Comparison of ENCODE assay signal across 9 mouse cellular contexts in the genomic region with DNA sequence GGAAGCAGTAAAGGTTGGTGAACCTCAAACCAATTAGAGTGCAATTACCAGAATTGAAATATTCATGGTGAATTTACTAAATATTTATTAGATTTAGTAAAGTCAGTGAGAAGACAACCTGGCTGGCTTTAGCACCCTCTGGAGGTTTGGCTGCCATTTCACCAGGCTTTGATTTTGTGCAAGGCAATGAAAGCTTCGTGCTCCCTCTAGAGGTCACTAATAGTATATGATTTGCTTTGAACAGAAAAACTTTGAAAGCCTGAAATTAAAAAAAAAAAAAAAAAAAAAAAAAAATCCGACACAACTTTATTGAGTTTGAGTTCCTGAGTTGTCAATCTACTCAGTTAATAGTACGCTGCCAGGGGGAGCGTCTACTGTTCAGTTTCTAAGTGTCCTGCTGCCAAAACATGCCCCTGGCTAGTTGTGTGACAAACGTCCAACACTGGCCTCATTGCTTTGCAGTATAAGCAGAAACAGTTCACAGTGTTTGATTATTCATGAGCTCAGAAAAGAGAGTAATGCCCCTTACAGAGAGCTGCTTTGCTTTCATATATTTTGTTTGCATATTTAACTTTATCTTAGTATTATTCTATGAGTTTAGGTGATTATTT. TPM values are rescaled to one million over a fixed set of nuclear protein-coding genes. Genes with fewer than 3 reads are reported as not detected.
DNase-seq lines count a peak whose midpoint lies in the region; ATAC-seq and TF ChIP-seq lines count a peak whose summit lies in the region.
"Had no signal": no experiment of that assay in that cellular context is flagged by ENCODE, and none has a peak within 500 bp of the region (broad histone marks: within the 10 kb centered on the region; RNA-seq: fewer than 3 reads in every experiment).

No protein-coding gene starts in this region.

- peak; percentile 50 to 99 for TF ChIP-seq CTCF in CH12.LX (conservative IDR thresholded peaks at IDR 0.05 in 1 of 2, IDR thresholded peaks at IDR 0.05 in 1 of 2; ENCODE audit: low read depth in 2 of 2, low read length in 2 of 2)

- TF ChIP-seq POLR2A in CH12.LX (IDR thresholded peaks at IDR 0.05; ENCODE audit: low read depth, low read length): no peak

- DNase-seq in CH12.LX (ENCODE audit: extremely low read depth): peak; percentile 80
- DNase-seq in adipocyte (ENCODE audit: low spot score): peak; percentile 92
- peak; percentile 36 for DNase-seq in gastrocnemius, postnatal 10 days
- DNase-seq in kidney, adult 8-10 months: peak; percentile 54 to 60
- peak; percentile 60 to 63 for DNase-seq in lung, adult 18-20 months
- DNase-seq in ovary, postnatal 14 days (ENCODE audit: low spot score): peak; percentile 40
- DNase-seq in thymus, postnatal 25 days: peak; percentile 52

- no peak overlapping the region for H3K27ac ChIP-seq in CH12.LX (ENCODE audit: insufficient read depth, low read depth)
- H3K27ac ChIP-seq: stomach, embryonic 15.5 days had no signal

- peaks cover 2 to 3% of the 10 kb centered on the region in 2 experiments for H3K36me3 ChIP-seq in CH12.LX (replicated peaks in 1 of 2; ENCODE audit: control insufficient read depth in 1 of 2, insufficient read depth in 1 of 2, low read length in 1 of 2)
- H3K36me3 ChIP-seq: stomach, embryonic 15.5 days had no signal

- H3K4me1 ChIP-seq in CH12.LX (ENCODE audit: control insufficient read depth in 1 of 2, insufficient read depth in 2 of 2): peaks cover 0 to 10% of the 10 kb centered on the region in 2 experiments; a peak in 2 of 4 replicates
- H3K4me1 ChIP-seq: stomach, embryonic 15.5 days had no signal

- TF ChIP-seq RAD21 in CH12.LX (IDR thresholded peaks at IDR 0.05; ENCODE audit: low read depth, low read length): peak; percentile 93

- H3K79me2 ChIP-seq in CH12.LX (replicated peaks; ENCODE audit: control insufficient read depth, extremely low read depth, insufficient read depth, poor library complexity, severe bottlenecking): no peaks in the 10 kb centered on the region

- H3K4me2 ChIP-seq in CH12.LX (ENCODE audit: insufficient read depth, low read depth, poor library complexity, severe bottlenecking): no peak overlapping the region
- H3K4me2 ChIP-seq: stomach, embryonic 15.5 days had no signal

- no peaks in the 10 kb centered on the region for H3K27me3 ChIP-seq in CH12.LX (replicated peaks)
- H3K27me3 ChIP-seq: stomach, embryonic 15.5 days had no signal

- ATAC-seq in common myeloid progenitor, adult 5-6 weeks (replicated peaks; ENCODE audit: low read depth, poor library complexity, severe bottlenecking): peak; percentile 97

- no peak overlapping the region for H3K4me3 ChIP-seq in CH12.LX (replicated peaks in 1 of 3; ENCODE audit: low read depth in 2 of 3, low read length in 2 of 3, poor library complexity in 1 of 3)
- H3K4me3 ChIP-seq: stomach, embryonic 15.5 days had no signal

- in situ Hi-C loops in CH12.LX (cut with MboI; ENCODE audit: low pct_ligation_motif_present, low pct_unique_long_range_greater_than_20kb, low sequenced_read_pairs): loop anchor here (25.0 kb wide), 2 partner anchors 465 to 690 kb away; a partner anchor contains a TSS

- TF ChIP-seq EP300 in CH12.LX (IDR thresholded peaks at IDR 0.05; ENCODE audit: low read length): no peak

- dilution Hi-C loops in CH12.LX (cut with MboI; ENCODE audit: extremely low pct_ligation_motif_present, extremely low pct_unique_long_range_greater_than_20kb, low sequenced_read_pairs): no loop called here

- no peak overlapping the region for H3K9ac ChIP-seq in CH12.LX (ENCODE audit: insufficient read depth, low read depth)
- H3K9ac ChIP-seq: stomach, embryonic 15.5 days had no signal

- no peaks in the 10 kb centered on the region for H3K9me3 ChIP-seq in CH12.LX (replicated peaks; ENCODE audit: low read length)
- H3K9me3 ChIP-seq: stomach, embryonic 15.5 days had no signal

TF ChIP-seq in CH12.LX, 34 proteins besides CTCF, POLR2A, EP300 and RAD21:
- TF ChIP-seq NELFE (IDR thresholded peaks at IDR 0.05; ENCODE audit: low read depth, low read length) (peak; percentile 62; the same call in 1 of the 2 replicates), CHD2 (IDR thresholded peaks at IDR 0.05; ENCODE audit: low read length) (no peak), MAX (IDR thresholded peaks at IDR 0.05; ENCODE audit: low read length) (no peak), USF1 (IDR thresholded peaks at IDR 0.05; ENCODE audit: low read depth, low read length) (no peak), TCF12 (IDR thresholded peaks at IDR 0.05; ENCODE audit: low read depth, low read length) (no peak), NRF1 (IDR thresholded peaks at IDR 0.05; ENCODE audit: low read depth, low read length) (no peak), POLR2AphosphoS2 (IDR thresholded peaks at IDR 0.05; ENCODE audit: low read depth, low read length) (no peak), HCFC1 (IDR thresholded peaks at IDR 0.05; ENCODE audit: low read depth, low read length) (peak; percentile 36; the same call in 1 of the 2 replicates), ELF1 (IDR thresholded peaks at IDR 0.05; ENCODE audit: low read depth, low read length) (0 out of 2 replicates have a peak, but pooled peaks have one; percentile 19), JUND (conservative IDR thresholded peaks at IDR 0.05; ENCODE audit: low read depth, low read length) (peak; percentile 52), USF2 (conservative IDR thresholded peaks at IDR 0.05; ENCODE audit: low read depth, low read length) (no peak), MYC (IDR thresholded peaks at IDR 0.05; ENCODE audit: low read depth, low read length) (0 out of 2 replicates have a peak, but pooled peaks have one; percentile 52), RCOR1 (conservative IDR thresholded peaks at IDR 0.05; ENCODE audit: low read depth, low read length) (no peak), ZMIZ1 (IDR thresholded peaks at IDR 0.05; ENCODE audit: low read depth, low read length) (no peak), ZKSCAN1 (IDR thresholded peaks at IDR 0.05; ENCODE audit: borderline replicate concordance, low read depth, low read length) (no peak), MAZ (IDR thresholded peaks at IDR 0.05; ENCODE audit: low read depth, low read length) (no peak), E2F4 (IDR thresholded peaks at IDR 0.05; ENCODE audit: insufficient replicate concordance, low read depth, low read length) (no peak), MXI1 (IDR thresholded peaks at IDR 0.05; ENCODE audit: low read depth, low read length) (no peak), UBTF (IDR thresholded peaks at IDR 0.05; ENCODE audit: low read depth, low read length) (no peak), PAX5 (IDR thresholded peaks at IDR 0.05; ENCODE audit: low read length) (no peak), SIN3A (IDR thresholded peaks at IDR 0.05; ENCODE audit: low read length) (0 out of 2 replicates have a peak, but pooled peaks have one; percentile 31), ZC3H11A (IDR thresholded peaks at IDR 0.05; ENCODE audit: low read depth, low read length) (peak; percentile 92), BHLHE40 (IDR thresholded peaks at IDR 0.05; ENCODE audit: low read depth, low read length) (0 out of 2 replicates have a peak, but pooled peaks have one; percentile 6), ETS1 (conservative IDR thresholded peaks at IDR 0.05; ENCODE audit: low read depth, low read length) (no peak), MEF2A (IDR thresholded peaks at IDR 0.05; ENCODE audit: borderline replicate concordance, low read depth, low read length) (no peak), GABPA (IDR thresholded peaks at IDR 0.05; ENCODE audit: insufficient replicate concordance, low read depth, low read length) (no peak), CHD1 (IDR thresholded peaks at IDR 0.05; ENCODE audit: low read depth, low read length) (no peak), JUN (IDR thresholded peaks at IDR 0.05; ENCODE audit: insufficient read depth, low read depth, low read length) (peak; percentile 13; the same call in 1 of the 2 replicates), TBP (conservative IDR thresholded peaks at IDR 0.05; ENCODE audit: low read depth, low read length) (no peak), ZNF384 (IDR thresholded peaks at IDR 0.05; ENCODE audit: low read depth, low read length) (peak; percentile 98), MAFK (IDR thresholded peaks at IDR 0.05; ENCODE audit: insufficient replicate concordance, low read length) (peak; percentile 40; the same call in 1 of the 2 replicates), KAT2A (IDR thresholded peaks at IDR 0.05; ENCODE audit: insufficient replicate concordance, low read length) (no peak), IRF4 (IDR thresholded peaks at IDR 0.05; ENCODE audit: low read depth, low read length) (0 out of 2 replicates have a peak, but pooled peaks have one; percentile 23), SMC3 (IDR thresholded peaks at IDR 0.05; ENCODE audit: low read depth, low read length) (peak; percentile 94)

RNA-seq across cellular contexts. Expression of a gene that starts 27.7 kb away (rescaled TPM):
- 11.5 and 12.6 TPM in 2 replicates for total RNA-seq in CH12.LX (2012; rRNA removed)
- 28.8 and 30.6 TPM in 2 replicates for total RNA-seq in CH12.LX (2014; rRNA removed)
- polyA plus RNA-seq in CH12.LX (2012; ENCODE audit: insufficient read length, low read depth): 10.7 and 11.7 TPM in 2 replicates
- 18.0 and 36.4 TPM in 2 replicates for total RNA-seq in common myeloid progenitor, adult 5-6 weeks (2017)
- 10 to 100 TPM; 14.4 to 15.7 TPM for total RNA-seq in gastrocnemius, postnatal 10 days (2021)

RNA-seq across cellular contexts. Expression of a gene that starts 28.5 kb away (rescaled TPM):
- total RNA-seq in CH12.LX (2012; rRNA removed) (6.6 and 7.4 TPM in 2 replicates), CH12.LX (2014; rRNA removed) (5.9 TPM in 2 replicates)
- 8.8 and 10.7 TPM in 2 replicates for polyA plus RNA-seq in CH12.LX (2012; ENCODE audit: insufficient read length, low read depth)
- total RNA-seq in common myeloid progenitor, adult 5-6 weeks (2017): 3.8 and 4.1 TPM in 2 replicates
- 10 to 100 TPM; 10.7 to 13.9 TPM for total RNA-seq in gastrocnemius, postnatal 10 days (2021)

RNA-seq across cellular contexts. Expression of a gene that starts 54.4 kb away (rescaled TPM):
- not detected in 2 replicates for total RNA-seq in CH12.LX (2012; rRNA removed)
- total RNA-seq in CH12.LX (2014; rRNA removed): not detected in 2 replicates
- polyA plus RNA-seq in CH12.LX (2012; ENCODE audit: insufficient read length, low read depth): not detected in 2 replicates
- total RNA-seq in common myeloid progenitor, adult 5-6 weeks (2017): not detected in 2 replicates
- total RNA-seq in gastrocnemius, postnatal 10 days (2021): under 1 TPM; 0.54 to 0.92 TPM

Comparison
In these comparisons a context has a peak if more than half of its experiments do, and no peak if none do; other contexts are left out.
1. DNase-seq: peak in every context shown above with its lines; median percentile 92 in adipocyte; 80 in CH12.LX; 62 in lung, adult 18-20 months; 57 in kidney, adult 8-10 months; 52 in thymus, postnatal 25 days; 40 in ovary, postnatal 14 days; 36 in gastrocnemius, postnatal 10 days.